Mouse (Mus musculus) bone marrow macrophage, adult 2 months (primary cell): ENCODE results near the gene Supt4a.

ENCODE experiments used
- CTCF ChIP-seq: IDR thresholded peaks from 2 replicates; pipeline ENCODE4 v1.5.1; 2012; ENCODE audit warnings: low read depth, mild to moderate bottlenecking, low read length, moderate library complexity
- POLR2A ChIP-seq: IDR thresholded peaks from 2 replicates; pipeline ENCODE4 v1.6.1; 2012; ENCODE audit warnings: mild to moderate bottlenecking, low read depth, low read length, borderline replicate concordance

GRCm38 (mm10) chr11:87734346-87734745, 3.0 kb upstream of the Supt4a start:
- TF ChIP-seq CTCF (no peak), POLR2A (no peak)
